Mouse (Mus musculus) neutrophil, adult 5-6 weeks (primary cell): ENCODE data around the gene Fbxw8. TPM values are rescaled to one million over a fixed set of nuclear protein-coding genes. Genes with fewer than 3 reads are reported as not detected.

Experiments used
- ATAC-seq: fragments of 151-379, 151-347 bp; 2 replicates; pipeline ENCODE4 v1.8.0; 2017; ENCODE audit warnings: mild to moderate bottlenecking, moderate TSS enrichment; ENCODE audit not compliant: insufficient number of reproducible peaks, poor library complexity, low FRiP score, severe bottlenecking; ENCODE audit errors: extremely low read depth
- total RNA-seq: library from RNA; stranded (forward); fragments of 200-1000 nt; gene quantifications from 2 replicates; pipeline ENCODE4 v1.2.3, GENCODE M21; 2017

The Fbxw8 gene
- 6.8 and 7.8 TPM in 2 replicates for total RNA-seq

- ATAC-seq: peak; percentile 80
These were observed at the start of gene Fbxw8 for GRCm38 (mm10) chr5:118154839-118155564. Gene Fbxw8, minus strand, starts transcription at chr5:118155464.

GRCm38 (mm10) chr5:118204675-118205440, 49.6 kb upstream of the Fbxw8 start:
- no peak for ATAC-seq

- no peak for ATAC-seq
These were observed 44.4 kb upstream of the Fbxw8 start for GRCm38 (mm10) chr5:118199670-118200069.

- ATAC-seq: no peak
These were observed 42.2 kb upstream of the Fbxw8 start for GRCm38 (mm10) chr5:118197421-118197820.

GRCm38 (mm10) chr5:118192221-118192620, 37.0 kb upstream of the Fbxw8 start:
- no peak for ATAC-seq

GRCm38 (mm10) chr5:118190491-118190890, 35.2 kb upstream of the Fbxw8 start:
- no peak for ATAC-seq

- no peak for ATAC-seq
These were observed 33.1 kb upstream of the Fbxw8 start for GRCm38 (mm10) chr5:118188356-118188755.

- no peak for ATAC-seq
These were observed 31.8 kb upstream of the Fbxw8 start for GRCm38 (mm10) chr5:118186903-118187633.

GRCm38 (mm10) chr5:118177640-118178039, 22.4 kb upstream of the Fbxw8 start:
- no peak for ATAC-seq

GRCm38 (mm10) chr5:118175137-118175536, 19.9 kb upstream of the Fbxw8 start:
- no peak for ATAC-seq

GRCm38 (mm10) chr5:118174310-118175009, 19.2 kb upstream of the Fbxw8 start:
- no peak for ATAC-seq

- no peak for ATAC-seq
These were observed 16.9 kb upstream of the Fbxw8 start for GRCm38 (mm10) chr5:118172078-118172723.

- no peak for ATAC-seq
These were observed 16.4 kb upstream of the Fbxw8 start for GRCm38 (mm10) chr5:118171665-118172064.

- ATAC-seq: no peak
These were observed 15.7 kb upstream of the Fbxw8 start for GRCm38 (mm10) chr5:118170888-118171529.

- no peak for ATAC-seq
These were observed 14.3 kb upstream of the Fbxw8 start for GRCm38 (mm10) chr5:118169222-118170221.

- ATAC-seq: no peak
These were observed 12.3 kb upstream of the Fbxw8 start for GRCm38 (mm10) chr5:118167561-118167995.

GRCm38 (mm10) chr5:118165462-118165861, 10.2 kb upstream of the Fbxw8 start:
- ATAC-seq: no peak
